Mouse (Mus musculus): ENCODE data around the gene Hhat. TPM values are rescaled to one million over a fixed set of nuclear protein-coding genes. Genes with fewer than 3 reads are reported as not detected.

Hhat gene
- total RNA-seq, 2 experiments from 2014 or later = 0.48 to 0.54 TPM

DNA sequence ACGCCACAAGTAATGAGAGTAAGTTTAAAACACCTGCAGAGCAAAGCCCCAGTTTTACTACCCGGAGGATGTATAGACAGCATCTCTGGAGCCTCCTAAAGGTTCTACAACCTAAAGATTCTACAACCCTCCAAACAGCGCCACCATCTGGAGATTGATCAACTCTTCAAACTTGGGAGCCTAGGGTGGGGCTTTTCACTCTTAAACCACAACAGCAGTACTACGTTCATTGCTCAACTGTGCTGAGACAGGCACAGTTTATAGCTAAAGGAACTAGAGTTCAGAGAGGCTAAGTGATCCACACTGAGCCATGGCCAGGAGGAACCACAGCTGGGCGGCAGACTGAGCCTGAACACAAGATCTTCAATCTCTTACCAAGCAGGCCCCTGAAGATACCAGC lies 107.9 kb downstream of the Hhat start:
- intact Hi-C loops (cut with DNase I) = no loop called here
- DNase-seq = no peak

DNA sequence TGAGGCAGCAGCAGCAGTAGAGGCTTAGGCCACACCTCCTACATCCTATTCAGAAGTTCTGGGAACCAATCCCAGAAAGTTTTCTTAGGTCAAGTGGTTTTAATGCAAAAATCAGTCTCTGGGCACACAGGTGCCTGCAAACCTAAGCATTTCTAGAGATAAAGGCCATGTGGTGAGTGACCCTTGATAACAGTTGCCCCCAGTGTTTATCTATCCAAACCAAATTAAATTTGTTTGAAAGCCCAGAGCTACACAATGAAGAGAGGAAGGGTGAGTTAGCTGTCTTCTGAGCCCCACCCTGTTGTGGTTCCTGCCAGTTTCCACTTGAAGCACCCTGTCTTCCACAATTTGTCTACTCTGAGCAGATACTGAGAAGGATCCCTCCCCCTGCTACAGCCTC lies 109.4 kb downstream of the Hhat start:
- intact Hi-C loops (cut with DNase I) = no loop called here
- DNase-seq = no peak

DNA sequence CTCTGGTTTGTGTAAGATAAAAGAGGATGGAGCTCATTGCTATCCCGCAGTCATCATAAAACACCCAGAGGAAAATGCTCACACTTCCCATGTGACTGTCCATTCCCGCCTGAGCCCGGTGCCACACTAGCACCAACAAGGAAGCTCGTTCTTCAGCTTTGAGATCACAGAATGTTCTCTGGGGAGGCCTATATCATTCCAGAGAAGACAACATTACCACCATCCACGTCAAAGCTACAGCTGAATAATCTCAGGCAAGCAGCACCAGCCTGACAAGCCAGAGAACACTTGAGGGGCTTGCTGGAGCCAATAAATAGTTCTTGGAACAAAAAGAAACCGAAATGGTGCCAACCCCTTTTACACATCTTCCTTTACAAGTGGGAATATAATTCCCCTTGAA lies 113.6 kb downstream of the Hhat start:
- no peak for DNase-seq
- intact Hi-C loops (cut with DNase I) = no loop called here

DNA sequence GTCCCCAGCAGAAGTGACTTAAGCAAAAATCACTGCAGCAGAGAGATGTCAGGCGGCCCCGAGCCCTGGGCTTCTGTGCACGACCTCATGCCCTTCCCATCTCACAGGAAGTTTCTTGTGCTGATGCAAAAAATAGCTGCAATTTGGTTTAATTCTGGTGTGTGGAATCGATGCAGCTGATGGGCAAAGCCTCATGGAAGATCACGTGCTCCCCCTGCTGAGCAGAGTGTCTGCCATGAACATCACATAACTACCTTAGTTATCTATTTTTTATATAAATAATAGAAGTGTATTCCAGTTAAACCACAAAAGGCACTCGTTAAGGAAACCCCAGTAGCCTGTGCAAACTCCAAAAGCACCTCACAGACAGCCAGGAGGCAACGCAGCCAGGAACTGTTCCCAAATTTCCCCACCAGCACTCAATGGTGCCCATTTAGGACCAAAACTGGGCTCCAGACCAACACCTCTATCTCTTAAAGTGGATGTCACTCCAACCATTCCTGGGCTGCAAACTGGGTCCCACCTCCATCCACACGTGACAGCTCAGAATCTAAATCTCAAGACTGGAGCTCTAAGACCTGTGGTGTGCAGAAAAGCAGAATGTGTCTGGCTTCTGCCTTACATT lies 118.9 kb downstream of the Hhat start:
- intact Hi-C loops (cut with DNase I) = no loop called here
- DNase-seq = no peak

DNA sequence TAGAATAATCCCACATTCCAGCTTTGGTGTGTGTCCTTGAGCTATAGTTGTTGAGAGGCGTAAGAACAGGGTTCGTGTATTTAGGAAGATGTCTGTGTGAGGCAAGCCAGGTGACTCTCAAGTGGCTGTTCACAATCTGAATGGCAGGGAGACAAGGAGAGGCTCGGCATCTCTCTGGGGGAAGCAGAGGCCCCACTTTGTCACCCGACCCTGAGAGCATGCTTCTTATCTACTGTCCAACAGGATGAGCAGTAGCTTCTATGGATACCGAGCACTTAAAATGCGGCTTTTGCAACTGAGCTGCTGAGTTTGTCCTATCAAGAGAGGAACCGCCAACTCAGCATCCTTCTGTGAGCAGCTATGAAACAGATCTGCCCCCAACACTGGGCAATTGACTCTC lies 120.4 kb downstream of the Hhat start:
- intact Hi-C loops (cut with DNase I) = no loop called here
- DNase-seq = no peak

DNA sequence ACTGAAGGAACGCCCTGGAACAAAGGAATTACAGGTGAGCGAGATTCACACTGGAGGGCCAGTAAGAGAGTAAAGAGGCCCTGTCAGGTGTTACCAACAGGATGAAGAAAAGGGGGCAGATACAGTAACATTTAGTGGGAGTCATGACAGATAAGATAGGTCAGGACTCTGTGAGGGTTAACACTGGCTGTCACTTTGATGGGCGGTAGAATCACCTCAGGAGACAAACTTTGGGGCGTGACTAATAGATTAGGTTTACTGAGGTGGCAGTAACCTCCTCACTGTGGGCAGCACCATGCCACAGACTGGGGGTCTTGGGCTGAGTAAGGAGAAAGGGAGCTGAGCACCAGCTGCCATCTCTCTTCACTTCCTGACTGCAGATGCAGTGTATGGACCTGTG lies 121.0 kb downstream of the Hhat start:
- no peak for DNase-seq
- intact Hi-C loops (cut with DNase I) = no loop called here

DNA sequence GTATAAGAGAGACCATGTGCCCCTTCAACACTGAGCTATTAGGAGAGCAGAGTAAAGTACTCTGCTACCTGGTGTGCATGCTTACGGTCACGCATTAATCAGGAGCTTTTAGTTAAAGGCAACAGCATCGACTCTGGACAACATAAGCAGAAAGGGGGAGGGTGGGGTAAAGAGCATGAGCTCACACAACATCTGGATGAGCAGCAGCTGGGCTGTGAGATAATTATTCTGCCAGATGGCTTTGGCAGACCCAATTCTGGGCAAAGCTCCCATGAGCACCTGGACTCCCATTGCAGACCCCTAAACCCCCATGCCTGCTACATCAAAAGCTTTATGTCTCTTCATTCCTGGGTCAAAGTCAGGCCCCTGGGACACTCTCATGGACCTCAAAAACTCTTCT lies 121.8 kb downstream of the Hhat start:
- DNase-seq = no peak
- intact Hi-C loops (cut with DNase I) = no loop called here

DNA sequence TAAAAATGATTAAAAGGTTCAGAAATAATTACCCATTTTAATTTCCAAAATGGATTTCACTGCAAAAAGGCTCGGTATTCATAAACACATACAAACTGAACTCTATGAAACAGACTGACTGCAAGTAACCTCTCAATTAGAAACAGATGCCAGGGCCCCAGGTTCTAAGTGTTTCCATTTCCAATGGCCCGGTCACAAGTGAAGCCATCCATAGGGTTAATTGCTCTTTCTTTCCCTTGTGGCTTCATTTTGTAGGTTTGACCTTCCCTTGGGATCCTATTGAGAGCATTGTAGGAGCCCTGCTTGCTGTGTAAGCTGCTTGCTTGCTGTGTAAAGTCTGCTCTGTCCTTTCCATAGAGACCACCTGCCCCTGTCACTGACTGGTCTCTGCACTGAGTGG lies 123.7 kb downstream of the Hhat start:
- intact Hi-C loops (cut with DNase I) = no loop called here
- DNase-seq = no peak

DNA sequence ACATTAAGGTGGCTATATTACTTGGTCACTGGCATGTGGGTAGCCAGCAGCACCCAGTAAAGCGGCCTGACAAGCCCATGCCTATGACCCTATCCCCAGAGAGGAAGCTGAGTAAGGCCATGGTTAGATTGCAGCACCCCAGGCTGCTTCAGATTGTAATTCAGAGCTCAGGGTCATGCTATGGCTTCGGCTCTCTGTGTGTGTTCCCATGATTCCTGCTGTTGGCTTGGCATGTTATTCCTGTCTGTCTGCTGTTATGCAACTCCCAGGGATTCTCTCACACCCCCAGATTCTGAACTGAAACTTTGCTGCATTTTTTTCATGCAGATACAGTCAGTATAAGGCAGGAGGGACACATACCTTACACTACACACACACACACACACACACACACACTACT lies 128.9 kb downstream of the Hhat start:
- no peak for DNase-seq
- intact Hi-C loops (cut with DNase I) = no loop called here

DNA sequence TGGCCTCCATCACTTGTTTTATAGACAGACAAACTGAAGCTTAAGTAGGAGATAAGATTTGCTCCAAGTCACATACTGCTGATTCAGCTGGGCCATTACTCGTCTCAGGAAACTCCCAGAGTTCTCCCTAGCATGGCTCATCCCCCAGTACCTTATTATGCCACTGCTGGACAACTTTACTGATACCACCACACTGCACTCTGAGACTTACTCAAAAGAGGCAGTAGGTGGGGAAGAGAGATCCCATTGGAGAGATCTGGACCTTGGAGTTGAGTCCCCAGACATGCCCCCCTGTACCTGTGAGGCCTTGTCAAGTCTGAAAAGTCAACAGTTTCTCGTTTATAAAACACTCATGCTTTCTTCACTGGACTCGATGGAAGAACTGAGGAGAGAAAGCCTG lies 131.8 kb downstream of the Hhat start:
- intact Hi-C loops (cut with DNase I) = no loop called here
- DNase-seq = no peak

DNA sequence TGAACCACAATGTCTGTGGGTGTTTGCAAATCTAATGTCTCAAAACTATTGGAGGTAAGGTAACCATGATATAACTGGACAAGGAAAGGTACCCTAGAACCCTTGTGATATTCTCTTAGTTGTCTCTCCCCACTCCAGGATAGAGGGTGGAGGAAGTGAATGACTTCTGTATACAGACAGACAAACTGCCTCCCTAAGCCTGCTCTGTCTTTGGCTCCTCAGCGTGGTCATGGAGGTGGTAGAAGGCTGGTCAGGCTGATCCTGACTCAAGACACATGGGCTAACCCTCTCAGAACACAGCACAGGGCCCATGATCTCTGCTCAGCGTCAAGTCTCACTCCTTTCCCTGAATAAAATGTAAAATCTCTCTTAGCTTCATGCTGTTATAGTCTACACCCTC lies 149.2 kb downstream of the Hhat start:
- intact Hi-C loops (cut with DNase I) = no loop called here
- no peak for DNase-seq

DNA sequence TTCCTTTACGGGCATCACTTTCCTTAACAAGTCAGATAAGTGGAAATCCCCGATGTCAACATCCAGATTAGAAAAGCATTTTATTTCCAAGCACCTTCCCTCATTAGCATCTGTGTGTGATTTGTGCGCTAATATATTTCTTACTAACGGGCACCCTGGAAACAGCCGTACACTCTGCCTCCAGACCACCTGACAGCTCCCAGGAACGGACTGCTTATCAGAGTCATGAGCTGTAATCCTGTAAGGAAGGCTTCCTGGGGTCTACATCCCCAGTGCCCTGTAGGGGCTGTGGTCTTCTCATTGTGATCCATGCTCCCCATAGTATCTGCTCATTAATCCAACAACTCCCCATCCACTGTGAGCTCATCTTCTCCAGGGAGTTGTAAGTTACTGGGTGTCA lies 157.8 kb downstream of the Hhat start:
- intact Hi-C loops (cut with DNase I) = no loop called here
- no peak for DNase-seq

DNA sequence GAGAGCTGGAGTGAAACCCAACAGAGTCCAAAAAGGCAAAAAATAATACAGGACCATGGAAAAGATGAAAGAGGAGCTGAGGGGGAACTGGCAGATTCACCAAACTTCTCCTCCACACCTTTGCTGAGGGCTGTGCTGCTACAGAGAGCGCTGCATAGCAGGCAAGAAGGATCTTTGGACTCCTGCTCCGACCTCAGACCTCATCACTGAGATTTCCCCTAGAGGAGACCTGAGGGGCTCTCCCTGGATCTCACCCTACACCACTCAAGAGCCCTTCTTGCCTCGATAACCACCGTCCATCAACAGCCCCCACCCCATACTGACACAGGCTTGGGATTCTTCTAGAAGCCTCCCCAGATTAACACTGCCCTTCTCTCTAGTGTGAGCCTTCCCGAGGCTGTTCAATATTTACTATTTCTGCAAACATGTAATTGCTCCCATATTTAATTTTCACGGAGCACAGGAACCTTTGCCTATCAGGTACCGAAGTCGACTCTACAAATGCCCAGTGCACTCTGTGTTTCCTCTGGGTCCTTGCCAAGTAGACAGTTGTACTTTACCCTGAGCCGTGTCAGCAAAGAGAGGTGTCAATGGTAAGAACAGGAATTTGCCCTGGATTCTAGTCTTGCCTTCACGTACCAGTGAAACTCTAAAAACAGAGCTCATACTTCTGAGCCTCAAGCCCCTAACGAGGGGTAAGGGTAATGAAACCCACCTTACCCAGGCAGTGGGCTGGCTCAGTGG lies 158.9 kb downstream of the Hhat start:
- intact Hi-C loops (cut with DNase I) = no loop called here
- DNase-seq = no peak

DNA sequence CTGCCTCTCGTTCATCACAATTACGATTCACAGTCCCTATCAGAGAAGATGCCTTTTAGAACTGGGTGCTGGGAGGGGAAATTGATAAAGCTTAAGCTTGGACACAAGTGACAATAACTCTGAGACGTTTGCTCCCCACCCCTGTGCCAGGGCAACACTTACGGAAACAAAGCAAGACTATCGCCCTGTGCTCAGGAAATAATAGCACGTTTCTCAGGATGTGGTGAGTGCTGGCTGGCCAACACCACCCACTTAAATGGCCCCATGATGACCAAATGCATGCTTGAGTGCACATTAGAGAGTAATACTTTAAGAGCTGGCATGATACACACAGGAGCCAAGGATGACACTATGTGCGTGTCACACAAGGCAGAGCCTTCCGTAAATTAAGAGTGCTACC lies 164.1 kb downstream of the Hhat start:
- intact Hi-C loops (cut with DNase I) = no loop called here
- DNase-seq = no peak

DNA sequence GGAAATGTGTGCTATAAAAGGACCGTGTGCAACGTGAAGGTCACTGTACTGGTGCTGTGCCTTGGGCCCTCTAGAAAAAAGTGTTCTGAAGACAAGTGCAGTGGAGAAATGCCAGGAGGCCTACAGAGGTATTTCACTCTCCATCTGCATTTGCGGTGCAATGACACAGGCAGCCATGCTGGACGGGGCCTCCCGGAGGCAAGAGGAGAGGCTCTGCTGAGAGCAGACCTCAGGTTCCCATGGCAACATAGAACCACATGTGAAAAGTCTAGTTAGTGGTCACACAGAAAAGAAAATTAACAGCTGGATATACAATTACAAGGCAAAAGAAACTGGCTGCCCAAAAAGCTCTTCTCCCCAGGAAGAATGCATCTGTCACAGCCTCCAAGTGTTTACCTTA lies 166.6 kb downstream of the Hhat start:
- no peak for DNase-seq
- intact Hi-C loops (cut with DNase I) = no loop called here

DNA sequence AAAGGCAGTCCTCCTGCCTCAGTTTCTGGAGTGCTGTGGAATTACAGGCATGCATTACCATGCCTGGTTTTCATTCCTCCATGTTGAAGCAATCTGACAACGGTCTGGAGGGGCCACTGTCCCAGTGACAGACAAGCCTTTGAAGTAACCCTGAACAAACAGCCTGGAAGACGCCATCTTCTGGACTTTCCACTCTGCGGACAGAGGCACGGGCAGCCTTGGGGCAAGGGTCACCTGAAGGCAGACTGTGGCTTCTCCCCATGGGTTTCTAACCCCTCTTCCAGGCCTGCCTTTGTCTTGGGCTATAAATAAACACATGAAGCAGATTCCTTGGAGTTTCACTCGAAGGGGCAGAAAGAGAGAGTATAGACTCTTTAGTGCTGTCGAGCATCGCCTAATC lies 167.5 kb downstream of the Hhat start:
- DNase-seq = no peak
- intact Hi-C loops (cut with DNase I) = no loop called here

DNA sequence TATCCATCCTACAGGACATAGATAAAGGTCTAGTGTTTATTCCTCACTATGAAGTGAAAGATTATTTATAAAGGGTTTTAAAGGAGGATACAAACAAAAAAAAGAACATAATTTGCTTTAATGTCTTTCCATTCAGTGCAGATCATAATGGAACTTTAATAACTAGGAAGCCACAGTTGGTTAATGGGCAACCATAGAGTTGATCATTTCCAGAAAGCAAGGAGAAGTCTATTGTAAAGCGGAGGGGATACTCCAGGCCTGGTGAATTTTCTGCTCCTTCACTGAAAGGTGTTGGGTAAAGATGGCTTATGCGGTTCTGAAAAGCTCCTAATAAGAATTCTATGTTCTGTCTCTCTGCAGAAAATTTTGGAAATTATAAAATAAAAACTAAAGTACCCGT lies 169.8 kb downstream of the Hhat start:
- intact Hi-C loops (cut with DNase I) = no loop called here

DNA sequence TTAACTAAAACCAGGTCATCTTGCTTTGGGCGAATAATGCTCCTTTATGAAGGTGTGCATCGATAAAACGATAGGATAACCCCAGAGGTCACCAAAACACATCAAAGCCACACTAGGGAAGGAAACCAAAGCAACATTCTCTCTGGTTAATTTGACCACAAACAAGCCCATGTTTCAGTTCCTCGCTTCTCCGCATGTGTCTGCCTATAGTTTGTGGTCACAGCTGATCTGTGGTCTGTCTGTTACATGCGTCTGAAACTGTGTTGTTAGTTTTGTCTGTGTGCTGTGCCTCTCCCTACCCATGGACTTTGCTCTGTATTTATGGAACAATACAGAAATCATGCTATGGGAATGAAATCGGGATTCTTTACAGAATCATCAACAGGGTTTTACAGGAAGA lies 171.3 kb downstream of the Hhat start:
- intact Hi-C loops (cut with DNase I) = loop anchor here (2.0 to 5.0 kb wide), 3 partner anchors 113 to 409 kb away; partner anchors contain the start of gene Kcnh1
- no peak for DNase-seq

More for the DNA sequence above, 169.8 kb downstream of the Hhat start:
- no peak for DNase-seq

DNA sequence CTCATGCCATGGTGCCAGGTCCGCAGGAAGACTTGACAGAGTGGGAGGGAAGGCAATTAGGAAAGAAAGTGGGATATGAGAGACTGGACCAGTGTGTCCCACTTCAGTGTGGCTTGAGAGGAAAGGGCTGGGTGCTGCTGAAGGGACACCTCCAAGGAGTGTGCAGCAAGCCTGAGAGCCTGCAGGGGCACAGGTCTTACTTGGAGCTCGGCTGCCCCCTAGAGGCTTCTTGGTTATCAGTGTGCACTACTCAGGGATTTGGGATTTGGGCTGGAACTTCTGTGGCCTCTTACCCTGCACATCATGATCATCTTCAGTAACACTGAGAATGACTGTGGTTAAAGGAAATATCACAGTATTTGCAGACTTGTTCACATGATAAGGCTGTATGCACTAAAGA lies 172.6 kb downstream of the Hhat start:
- peak; percentile 40 to 57 for DNase-seq
- intact Hi-C loops (cut with DNase I) = loop anchor here (2.0 to 5.0 kb wide), 3 partner anchors 114 to 408 kb away; partner anchors contain the start of gene Kcnh1

DNA sequence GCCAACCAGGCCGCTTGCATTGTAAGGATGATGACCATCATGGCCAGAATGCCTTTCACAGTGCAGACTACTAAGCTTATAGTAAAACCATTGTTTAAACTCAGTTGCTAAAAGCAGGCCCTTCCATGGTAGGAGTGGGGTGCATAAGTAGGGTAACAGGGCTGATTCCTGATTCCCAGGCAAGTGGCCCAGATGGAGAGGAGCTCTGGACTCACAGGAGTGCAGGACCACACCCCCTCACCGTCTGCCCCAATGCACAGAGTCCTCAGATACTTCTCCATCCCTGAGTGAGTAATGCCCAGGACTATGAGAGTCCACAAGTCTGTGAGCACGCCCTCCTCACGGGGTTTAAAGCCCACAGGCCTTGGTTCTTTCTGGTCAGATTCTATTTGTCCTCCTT lies 175.6 kb downstream of the Hhat start:
- no peak for DNase-seq
- intact Hi-C loops (cut with DNase I) = loop anchor here (5.0 kb wide), 2 partner anchors 113 to 117 kb away; no protein-coding TSS in a partner anchor

DNA sequence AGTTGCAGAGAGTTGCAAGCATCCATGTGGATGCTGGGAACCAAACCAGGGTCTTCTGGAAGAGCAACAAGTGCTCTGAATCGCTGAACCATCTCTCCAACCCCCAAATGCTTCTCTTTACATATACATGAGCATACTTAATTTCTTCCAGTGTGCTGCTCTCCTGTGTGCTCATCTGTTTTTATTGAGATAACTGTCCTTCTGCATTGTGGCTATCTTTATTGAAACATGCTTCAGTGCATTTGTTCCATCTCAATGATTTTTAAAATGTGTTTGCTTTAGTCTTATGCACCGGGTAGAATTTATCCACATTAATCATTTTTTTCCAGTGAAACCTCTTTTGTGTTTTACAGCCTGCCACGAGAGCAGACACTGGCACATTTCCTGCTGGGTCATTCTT lies 177.5 kb downstream of the Hhat start:
- DNase-seq = no peak
- intact Hi-C loops (cut with DNase I) = no loop called here

DNA sequence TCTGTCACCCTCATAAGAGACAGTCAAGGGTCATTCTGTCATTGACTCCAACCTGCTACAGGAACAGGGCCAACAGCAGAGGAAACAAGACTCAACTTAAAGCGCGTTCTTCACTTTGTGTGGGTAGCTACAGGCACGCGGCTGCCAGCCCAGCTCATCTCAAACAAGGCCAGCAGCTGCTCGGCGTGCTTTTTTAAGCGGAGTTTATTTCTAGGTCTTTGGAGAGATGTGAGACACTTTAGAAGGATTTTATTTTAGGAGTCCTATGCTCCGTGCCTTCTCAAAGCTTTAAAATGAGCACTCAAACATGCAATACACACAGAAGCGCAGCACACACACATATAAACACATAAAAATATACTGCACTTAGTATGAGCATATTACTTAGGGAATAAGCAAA lies 183.6 kb downstream of the Hhat start:
- intact Hi-C loops (cut with DNase I) = no loop called here
- DNase-seq = no peak

Data from gastrocnemius, postnatal 36 days (tissue).